Mouse (Mus musculus) brain, embryonic 14.5 days (tissue): ENCODE measurements at regions not wholly inside any gene's neighbourhood (a gene's known extent, or its start where the extent isn't known, plus 50 kb on each side); places are given as distances from the start of the nearest gene placed in this dataset.

Source experiments
- DNase-seq: peaks from one replicate; pipeline ENCODE4 v3.0.0-alpha.2; 2011; ENCODE audit warnings: low read depth
- CTCF ChIP-seq: fragments of 200-500 bp; IDR thresholded peaks from 2 replicates; pipeline ENCODE4 v1.5.1; 2012; ENCODE audit warnings: inconsistent platforms, mild to moderate bottlenecking, moderate library complexity, borderline replicate concordance; ENCODE audit not compliant: insufficient read depth, insufficient read length; ENCODE audit errors: extremely low read depth
- POLR2A ChIP-seq: fragments of 200-500 bp; IDR thresholded peaks from 2 replicates; pipeline ENCODE4 v1.6.1; 2012; ENCODE audit warnings: mild to moderate bottlenecking, inconsistent platforms, borderline replicate concordance; ENCODE audit not compliant: poor library complexity, insufficient read depth, insufficient read length, severe bottlenecking; ENCODE audit errors: extremely low read depth

DNA sequence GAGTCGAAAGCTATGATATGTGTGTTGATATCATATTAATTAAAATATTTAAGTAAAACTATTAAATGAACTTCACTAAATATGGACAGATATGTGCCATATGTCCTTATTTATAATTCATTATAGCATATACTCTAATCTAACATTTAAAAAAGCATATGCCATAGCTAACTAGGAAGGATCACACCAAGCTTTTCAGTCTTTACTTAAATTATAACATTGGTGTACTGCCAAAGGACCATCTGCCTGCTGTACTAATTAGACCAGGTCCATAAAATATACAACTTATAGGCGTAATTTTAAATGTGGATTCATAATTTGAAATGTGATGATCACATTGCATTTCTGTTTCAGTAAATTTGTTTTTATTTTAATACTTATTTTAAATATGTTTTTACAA, 651.9 kb upstream of the Klhl1 start:
- peak; percentile 77 for DNase-seq
- no peak for TF ChIP-seq CTCF
- TF ChIP-seq POLR2A, result no peak

GRCm38 (mm10) chr14:97165793-97166192, 646.9 kb upstream of the Klhl1 start:
- peak; percentile 79 for DNase-seq
- TF ChIP-seq POLR2A (no peak), CTCF (no peak)

DNA sequence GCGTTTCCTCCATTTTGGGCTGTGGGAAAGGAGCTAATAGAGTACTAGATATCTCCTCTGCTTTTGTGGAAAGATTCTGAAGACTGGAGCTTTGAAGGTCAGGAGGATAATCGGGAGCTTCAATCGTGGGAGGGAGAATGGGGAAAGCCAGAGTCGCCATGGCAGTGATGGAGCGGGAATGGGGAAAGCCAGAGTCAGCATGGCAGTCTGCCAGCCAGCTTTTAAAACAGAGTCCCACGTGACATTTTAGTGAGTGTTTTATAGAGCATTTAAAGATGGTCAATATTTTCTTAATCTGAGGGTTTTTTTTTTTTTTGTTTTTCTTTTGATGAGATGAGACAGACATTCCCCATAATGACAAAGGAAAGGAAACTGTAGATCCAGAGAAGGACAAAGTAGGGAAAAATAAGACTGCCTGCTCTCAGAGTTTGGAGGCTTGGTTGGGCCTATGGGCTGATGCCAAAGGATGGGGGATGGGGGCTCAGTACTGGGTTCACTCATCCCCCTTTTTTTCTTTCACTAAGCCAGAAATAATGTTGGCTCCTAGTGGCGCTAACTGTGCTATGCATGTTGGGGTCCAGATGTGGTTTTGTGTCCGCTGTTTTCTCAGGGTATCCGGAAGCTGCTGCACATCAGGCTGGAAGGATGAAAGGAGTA, 630.2 kb upstream of the Klhl1 start:
- DNase-seq, result no peak

DNA sequence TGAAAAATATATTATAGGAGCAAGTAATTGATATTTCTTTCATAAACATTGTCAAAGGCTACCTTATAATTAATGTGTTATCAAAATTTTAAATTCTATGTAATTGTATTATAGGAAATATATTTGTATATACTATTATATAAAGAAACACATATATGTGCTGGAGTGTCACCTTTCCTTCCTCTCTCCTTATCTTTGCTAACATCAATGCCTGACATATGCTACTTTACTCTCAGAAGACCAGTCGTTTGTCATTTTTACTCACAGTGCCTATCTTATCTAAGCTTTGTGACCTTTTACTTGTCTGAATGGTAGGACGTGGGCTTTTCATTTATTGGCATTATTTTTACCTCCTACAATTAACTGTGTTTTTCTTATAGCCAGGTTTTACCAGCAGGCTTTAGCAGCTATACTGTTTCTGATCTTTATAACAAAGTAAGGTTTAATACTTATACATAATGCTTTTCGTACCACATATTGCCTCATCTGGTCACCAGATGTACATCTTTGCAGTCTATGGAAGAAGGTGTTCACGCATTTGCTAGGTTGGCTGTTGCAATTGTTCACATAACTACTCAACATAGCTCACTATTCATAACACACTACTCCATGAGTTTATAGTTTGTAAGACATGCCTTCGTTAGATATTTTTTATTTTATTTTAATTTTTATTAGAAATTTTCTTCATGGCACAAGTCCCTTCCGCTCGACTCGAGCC, 597.2 kb upstream of the Klhl1 start:
- DNase-seq, result no peak
- TF ChIP-seq CTCF (no peak), POLR2A (no peak)

More for the DNA sequence above, 630.2 kb upstream of the Klhl1 start:
- no peak for TF ChIP-seq POLR2A
- no peak for TF ChIP-seq CTCF

GRCm38 (mm10) chr14:97101090-97101675, 582.3 kb upstream of the Klhl1 start:
- TF ChIP-seq POLR2A (no peak), CTCF (no peak)
- DNase-seq, result peak; percentile 86

- TF ChIP-seq CTCF (no peak), POLR2A (no peak)
- DNase-seq, result no peak
Observed at GRCm38 (mm10) chr14:97093389-97093788, 574.5 kb upstream of the Klhl1 start.

- no peak for TF ChIP-seq POLR2A
- TF ChIP-seq CTCF, result no peak
- DNase-seq, result no peak
Observed at GRCm38 (mm10) chr14:97088863-97089262, 570.0 kb upstream of the Klhl1 start.

DNA sequence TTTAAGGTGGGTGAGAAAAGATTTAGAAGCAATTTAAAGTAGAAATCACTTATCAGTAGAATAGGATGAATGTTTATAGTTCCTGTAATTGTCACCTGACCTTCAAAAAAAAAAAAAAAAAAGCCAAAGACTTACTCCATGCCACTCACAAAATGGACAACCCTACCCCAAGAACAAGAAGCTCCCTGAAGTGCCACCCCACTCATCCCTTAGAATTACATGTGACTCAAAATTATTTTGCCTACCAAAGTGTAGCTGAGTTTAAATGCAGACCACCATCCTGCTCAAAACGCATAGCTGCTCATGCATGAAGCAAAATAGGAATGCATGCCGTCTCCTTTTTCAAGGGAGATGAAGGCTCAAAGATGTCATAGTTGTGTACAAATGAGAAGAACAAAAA, 568.4 kb upstream of the Klhl1 start:
- TF ChIP-seq POLR2A (no peak), CTCF (no peak)
- DNase-seq, result peak; percentile 9

GRCm38 (mm10) chr14:97086363-97087309, 567.7 kb upstream of the Klhl1 start:
- DNase-seq, result peak; percentile 52

DNA sequence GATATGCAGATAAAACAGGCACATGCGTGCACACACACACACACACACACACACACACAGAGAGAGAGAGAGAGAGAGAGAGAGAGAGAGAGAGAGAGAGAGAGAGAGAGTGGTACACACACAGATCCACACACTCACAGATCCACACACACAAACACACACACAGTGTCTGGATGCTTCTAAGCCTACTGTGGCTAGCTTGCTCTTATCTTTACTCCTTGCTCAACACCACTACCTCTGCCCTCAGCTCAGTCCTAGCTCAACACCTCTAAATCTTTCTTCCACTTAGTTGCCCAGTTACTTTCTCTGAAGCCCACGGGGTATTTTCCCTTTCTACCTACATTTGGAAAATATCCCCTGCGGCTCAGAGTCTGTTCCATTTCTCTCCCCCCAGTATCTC, 555.9 kb upstream of the Klhl1 start:
- TF ChIP-seq POLR2A, result no peak
- no peak for TF ChIP-seq CTCF
- DNase-seq, result no peak

More at GRCm38 (mm10) chr14:97086363-97087309, 567.7 kb upstream of the Klhl1 start:
- TF ChIP-seq POLR2A (no peak), CTCF (no peak)

DNA sequence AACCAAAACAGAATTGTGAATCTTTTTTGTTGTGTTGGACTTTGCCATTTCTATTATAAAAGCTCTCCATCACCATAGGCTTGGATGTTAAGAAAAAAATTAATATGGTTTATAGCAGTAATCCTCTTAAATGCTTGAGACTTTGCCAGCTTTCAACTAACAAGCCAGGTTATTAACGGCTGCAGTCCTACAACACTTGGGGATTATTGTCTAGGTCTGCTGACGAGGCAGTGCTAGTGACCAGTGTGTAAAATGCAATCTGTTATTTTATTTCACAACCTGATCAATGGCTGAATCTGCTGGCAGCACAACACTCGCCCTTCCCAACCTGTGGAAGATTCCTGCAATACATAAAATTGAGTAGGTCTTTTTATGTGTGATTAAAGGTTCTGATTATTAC, 549.9 kb upstream of the Klhl1 start:
- peak; percentile 76 for DNase-seq
- TF ChIP-seq CTCF (no peak), POLR2A (no peak)
